Mouse (Mus musculus): ENCODE measurements around the gene Zbtb20. TPM values are rescaled to one million over a fixed set of nuclear protein-coding genes. Genes with fewer than 3 reads are reported as not detected.

Gene Zbtb20
- total RNA-seq, 2 experiments from 2014 or later, result 8.1 to 9.4 TPM

DNA sequence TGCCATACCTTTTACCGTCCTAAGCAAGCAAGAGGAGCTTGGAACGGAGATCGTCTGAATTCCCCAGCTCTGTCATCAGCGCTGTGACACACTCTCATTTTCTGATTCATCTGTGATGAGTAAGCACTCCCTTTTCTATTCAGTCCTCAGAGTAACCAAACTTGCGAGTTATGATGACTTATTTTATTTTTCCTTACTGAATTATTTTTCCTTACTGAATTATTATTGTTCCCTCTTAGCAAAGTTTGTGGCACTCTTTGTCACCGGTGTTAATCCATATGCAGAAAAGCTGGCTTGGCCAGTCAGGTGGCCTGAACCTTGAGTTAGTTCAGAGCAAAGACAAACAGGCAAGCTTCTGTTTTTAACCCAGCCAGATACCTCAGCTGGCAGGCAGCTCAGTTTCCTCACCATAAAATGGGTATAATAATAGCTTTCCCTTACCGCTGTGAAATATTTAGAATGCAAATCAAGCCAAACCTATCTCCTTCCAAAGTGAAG is 583.1 kb downstream of the Zbtb20 start:
- ATAC-seq (replicated peaks; ENCODE audit: low FRiP score, low TSS enrichment, poor library complexity, severe bottlenecking), result no peak

DNA sequence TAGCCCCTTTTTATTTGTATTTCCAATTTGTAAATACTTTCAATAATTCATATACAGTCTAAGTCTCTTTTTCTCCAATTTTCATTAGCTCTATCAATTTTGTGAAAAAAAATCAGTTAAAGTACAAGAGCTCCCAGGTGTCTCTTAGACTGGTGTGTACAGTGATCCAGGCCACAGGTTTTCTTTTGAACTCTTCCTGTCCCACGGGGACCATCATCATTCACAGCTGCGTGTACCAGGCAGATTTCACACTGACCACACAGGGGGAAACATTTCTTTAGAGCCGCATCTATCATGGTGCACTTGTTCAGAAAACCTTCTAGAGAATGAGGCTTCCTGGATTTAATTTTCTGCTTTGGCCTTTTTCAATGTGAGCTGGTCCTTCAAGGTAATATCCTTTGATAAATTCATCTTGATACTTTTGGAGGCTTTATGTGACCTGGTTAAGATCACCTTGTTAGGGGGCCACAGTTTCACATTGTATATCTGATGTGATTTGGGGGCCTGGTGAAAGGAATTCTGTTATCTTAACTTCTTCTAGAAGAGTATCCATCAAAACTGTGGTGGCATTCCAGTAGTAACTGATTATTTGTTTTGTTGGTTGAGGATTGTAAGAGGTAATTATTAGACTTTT is 586.2 kb downstream of the Zbtb20 start:
- no peak for ATAC-seq (replicated peaks; ENCODE audit: low FRiP score, low TSS enrichment, poor library complexity, severe bottlenecking)

DNA sequence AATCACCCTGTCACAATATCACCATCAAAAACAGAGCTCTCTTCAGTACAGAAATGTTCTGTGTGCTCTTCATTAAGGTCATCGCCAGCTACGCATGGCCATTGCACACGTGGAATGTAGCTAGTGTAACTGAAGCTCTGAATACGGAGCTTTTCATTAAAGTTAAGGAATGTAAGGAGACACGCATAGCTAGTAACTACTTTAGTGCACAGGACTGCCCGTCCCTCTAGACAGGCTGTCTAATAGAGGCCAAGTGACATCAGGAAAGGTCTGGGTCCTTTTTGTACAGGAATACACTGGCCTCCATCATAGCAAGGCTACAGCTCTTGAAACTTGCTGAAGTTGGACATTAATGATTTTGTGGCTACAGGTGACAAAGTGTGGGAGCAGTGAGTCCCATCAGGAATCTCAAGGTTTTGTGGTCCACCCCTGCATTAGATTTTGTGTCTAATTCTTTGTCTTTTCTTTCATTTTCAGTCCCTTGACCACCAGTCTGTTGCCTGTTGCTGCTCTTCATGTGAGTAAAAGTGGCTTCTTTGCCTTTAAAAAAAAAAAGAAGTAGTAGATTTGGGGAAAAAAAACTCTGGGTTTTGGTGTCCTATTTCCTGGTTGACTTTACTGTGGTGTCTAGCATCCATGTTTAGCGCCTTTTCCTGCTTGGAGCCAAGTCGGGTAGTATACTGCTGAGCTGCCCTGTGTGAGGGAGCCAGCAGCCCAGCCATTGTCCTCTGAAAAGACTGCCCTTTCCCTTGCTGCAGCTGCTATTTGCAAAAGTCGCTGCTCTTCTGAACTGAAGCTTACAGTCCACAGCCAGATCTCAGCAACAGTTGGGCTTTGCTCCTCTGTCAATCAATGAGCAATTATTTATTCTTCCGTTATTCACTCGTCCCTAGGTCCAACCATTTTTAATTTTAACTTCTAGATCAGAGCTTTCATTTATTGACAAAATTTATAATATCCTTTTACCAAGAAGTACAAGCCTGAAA is 587.1 kb downstream of the Zbtb20 start:
- ATAC-seq (replicated peaks; ENCODE audit: low FRiP score, low TSS enrichment, poor library complexity, severe bottlenecking), result no peak

DNA sequence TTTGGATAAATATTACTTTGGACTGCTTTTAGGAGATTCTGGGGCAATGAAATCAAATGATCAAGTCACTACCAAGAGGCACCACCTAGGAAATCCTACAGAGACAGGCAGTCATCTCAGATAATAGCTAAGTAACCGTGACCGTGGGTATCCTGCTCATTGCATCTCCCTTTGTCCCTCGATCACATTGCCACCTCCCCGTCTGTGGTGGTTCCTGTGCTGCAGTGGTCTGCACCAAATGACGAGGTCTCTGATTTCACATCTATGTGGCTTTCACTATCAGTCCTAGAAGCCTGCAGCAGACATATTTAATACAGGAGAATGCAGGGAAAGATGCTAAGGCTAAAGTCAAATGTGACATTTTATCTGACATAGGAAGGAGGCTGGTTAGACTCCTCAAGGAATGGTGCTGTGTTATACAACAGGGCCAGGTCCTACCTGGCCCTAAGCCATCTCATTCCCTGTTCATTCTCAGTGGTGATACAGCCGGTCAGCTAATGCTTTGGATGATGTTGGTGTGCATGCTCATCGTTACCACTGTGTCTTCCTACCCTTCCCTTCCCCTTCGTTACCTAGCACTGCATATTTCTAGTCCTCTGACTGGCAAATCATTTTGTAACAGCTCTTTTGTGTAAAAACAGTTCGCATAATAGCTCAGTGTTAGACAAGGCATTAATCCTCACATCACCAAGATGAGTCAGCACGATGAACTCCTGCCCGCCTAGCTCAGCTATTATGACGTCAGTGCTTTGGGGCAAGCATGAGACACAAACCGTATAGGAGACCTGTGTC is 588.2 kb downstream of the Zbtb20 start:
- no peak for ATAC-seq (replicated peaks; ENCODE audit: low FRiP score, low TSS enrichment, poor library complexity, severe bottlenecking)

DNA sequence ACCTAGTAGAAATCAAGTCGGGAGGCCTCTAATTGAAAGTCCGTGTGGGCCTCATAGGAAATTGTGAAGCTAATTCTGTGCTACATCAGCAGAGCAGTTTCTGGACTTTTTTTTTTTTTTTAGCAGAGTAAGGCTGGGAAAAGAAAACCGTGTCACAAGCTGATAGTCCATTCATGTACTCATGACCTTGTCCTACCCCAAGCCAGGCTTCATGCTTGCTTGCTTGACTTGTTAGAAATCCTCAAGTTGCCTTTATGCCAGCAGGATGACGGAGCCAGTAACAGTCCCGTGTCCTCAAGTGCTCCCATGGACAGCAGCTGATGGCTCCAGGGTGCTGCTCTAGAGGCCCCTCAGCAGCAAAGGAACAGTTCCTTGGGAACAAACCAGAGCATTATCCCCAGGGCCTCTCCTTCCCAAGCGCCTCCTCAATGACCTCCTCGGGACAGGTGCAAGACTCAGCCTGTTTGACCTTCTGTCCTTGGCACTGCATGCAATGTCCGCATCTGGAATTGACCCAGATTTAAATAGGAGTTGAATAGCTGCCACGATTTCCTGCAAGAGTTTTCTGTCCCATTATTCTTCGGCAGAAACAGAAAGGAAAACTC is 588.9 kb downstream of the Zbtb20 start:
- ATAC-seq (replicated peaks; ENCODE audit: low FRiP score, low TSS enrichment, poor library complexity, severe bottlenecking), result no peak

DNA sequence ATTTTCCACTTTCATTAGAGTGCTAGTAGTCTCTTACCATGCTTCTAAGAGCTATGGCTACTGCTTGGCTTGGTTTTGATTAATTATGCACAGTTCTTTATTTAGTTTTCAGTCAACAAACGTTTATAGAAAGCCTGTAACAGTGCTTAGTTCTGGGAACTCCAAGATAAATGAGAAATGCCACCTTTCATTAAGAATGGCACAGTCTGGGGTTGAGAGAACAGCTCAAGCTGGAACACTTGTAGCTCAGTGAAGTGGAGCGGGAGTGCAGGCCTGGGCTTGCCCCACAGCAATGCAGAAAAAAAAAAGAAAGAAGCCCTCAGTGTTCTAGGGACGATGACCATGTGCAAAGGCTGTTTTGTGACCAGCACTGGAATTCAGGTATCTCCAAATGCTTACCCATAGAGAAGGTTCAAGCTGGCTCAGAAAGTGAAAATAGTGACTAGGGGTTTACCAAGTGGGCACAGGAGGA is 589.7 kb downstream of the Zbtb20 start:
- ATAC-seq (replicated peaks; ENCODE audit: low FRiP score, low TSS enrichment, poor library complexity, severe bottlenecking), result no peak

DNA sequence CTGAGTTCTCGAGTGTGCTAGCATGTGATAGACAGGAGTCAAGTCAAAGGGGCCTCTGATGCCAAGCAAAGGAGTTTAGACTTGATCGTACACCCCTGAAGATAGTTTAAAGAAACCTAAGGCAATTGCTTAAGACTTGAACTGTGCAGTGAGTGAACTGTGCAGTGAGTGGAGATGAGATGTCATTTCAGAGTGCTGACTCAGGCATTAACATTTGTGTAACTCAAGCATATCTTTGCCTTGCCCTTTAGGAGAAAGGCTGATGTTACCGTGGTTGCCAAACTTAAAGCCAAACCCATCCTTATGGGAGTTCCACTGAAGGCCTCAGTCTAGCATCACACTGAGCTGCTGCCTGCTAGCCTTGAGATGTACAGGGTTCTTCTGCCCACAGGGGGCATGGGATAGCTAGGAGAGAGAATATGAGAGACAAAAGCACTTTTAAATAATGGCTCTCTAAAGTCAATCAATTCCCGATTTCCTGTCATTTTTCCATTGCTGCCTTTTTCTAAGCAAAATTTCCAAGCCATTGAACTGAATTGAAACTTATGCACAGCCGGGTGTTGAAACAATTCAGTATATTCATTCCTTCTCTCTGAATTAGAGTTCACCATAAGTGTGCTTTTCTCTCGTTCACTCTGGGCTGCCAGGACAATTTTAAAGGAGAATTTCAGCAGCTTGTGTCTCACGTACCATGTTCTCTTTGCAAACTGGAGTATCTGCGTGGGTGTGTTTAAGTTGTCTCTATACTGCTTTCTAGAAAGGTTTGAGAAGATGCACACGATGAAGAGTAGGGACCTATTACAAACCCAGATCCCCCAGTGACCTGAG is 590.5 kb downstream of the Zbtb20 start:
- no peak for ATAC-seq (replicated peaks; ENCODE audit: low FRiP score, low TSS enrichment, poor library complexity, severe bottlenecking)

DNA sequence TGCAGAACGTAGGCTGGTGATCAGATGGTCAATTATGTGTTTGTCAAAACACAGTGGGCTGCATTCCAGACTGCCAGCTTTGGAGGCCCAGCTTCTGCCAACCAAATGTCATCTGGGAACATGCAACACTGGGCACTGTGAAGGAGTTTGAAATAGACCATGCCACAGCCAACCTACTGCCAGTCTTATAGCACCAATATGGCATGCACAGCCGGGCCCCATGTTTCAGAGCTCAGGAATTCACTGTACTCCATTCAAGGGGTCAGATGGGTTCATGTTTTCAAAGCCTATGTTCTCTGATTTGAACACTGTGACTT is 591.0 kb downstream of the Zbtb20 start:
- no peak for ATAC-seq (replicated peaks; ENCODE audit: low FRiP score, low TSS enrichment, poor library complexity, severe bottlenecking)

DNA sequence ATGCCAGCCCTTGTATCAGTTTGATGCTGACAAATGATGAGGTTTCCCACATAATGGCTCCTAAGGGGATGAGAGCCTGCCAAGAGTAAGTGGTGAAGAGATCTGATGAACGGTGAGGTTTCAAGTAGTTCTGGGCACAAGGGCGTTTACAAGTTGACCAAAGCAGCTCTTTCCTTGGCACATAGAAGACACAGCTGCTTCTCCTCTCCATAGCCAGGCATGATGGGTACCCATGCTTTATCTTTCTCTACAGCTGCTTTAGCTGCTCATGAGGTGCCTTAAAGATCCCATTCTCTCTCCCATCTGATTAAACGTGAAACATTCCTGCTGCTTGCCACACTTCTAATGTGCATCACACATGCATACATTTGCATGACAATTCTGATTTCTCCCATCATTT is 595.4 kb downstream of the Zbtb20 start:
- no peak for ATAC-seq (replicated peaks; ENCODE audit: low FRiP score, low TSS enrichment, poor library complexity, severe bottlenecking)

DNA sequence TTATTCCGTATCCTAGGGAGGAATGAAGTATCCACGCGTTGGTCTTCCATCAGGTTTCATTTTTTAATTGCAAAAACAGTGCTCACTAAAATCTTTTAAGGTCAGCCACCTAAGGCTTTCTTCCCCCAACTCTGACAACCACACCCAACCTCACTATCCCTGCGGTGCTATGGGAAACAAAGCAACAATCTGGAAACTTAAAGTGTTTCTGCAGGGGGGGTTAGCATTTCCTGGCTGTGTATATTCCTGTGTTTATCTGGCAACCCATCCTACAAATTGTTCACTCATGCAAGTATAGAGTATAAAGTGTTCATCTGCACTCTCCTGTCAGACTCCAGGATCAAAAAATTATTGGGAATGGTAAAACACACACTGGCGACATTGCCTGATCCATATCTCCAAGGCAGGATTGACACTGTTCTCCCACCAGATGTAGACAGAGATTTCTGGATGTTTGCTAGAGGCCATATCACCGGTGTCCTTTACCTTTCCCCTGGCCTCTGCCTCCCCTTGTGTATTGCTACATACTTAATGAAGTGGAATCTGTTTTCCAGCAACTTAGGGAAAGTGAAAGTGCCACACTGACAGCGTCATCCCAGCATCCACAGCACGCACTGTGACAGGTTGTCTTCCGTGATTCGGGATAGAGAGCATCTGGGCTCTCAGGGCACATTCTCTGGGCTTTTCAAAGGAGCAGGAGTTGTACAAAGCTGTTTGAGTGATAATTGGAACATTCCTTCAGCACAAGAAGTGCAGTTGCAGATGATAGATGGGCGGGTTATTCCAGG is 599.5 kb downstream of the Zbtb20 start:
- no peak for ATAC-seq (replicated peaks; ENCODE audit: low FRiP score, low TSS enrichment, poor library complexity, severe bottlenecking)

DNA sequence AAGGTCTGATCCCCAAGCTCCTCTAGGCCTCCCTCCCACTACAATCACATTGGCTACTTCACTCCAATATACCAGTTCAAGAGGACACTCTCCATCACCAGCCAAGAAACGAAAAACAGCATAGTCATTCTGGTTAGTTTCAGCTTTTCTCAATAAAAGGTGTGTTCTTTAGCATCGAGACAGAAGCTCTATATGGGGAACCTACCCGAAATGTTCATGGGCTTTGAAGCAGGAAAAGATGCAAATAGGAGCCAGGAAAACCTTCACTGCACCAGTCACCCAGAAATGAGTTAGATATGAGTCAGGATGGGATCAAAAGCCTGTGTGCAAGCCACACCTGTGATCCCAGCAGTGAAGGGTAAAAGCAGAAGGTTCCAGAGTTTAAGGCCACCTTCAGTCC is 601.2 kb downstream of the Zbtb20 start:
- ATAC-seq (replicated peaks; ENCODE audit: low FRiP score, low TSS enrichment, poor library complexity, severe bottlenecking), result no peak

DNA sequence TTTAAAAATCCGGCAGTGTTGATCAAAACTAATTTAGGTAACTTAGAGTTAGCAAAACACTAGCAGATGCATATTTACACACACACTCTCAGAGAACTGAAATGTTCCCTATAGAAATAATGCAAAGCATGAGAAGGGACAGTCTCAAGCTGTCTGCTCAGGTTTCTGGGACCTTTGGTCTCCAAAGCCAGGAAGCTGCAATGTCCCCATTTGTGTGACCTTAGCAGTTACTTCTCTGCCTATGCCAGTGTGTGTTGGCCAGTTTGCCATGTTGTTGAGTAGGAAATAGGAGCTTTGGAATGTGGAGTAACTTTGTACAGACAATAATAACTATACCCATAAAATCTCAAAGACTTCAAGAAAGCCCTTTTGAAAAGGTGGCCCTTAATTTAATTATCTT is 602.7 kb downstream of the Zbtb20 start:
- ATAC-seq (replicated peaks; ENCODE audit: low FRiP score, low TSS enrichment, poor library complexity, severe bottlenecking), result no peak

DNA sequence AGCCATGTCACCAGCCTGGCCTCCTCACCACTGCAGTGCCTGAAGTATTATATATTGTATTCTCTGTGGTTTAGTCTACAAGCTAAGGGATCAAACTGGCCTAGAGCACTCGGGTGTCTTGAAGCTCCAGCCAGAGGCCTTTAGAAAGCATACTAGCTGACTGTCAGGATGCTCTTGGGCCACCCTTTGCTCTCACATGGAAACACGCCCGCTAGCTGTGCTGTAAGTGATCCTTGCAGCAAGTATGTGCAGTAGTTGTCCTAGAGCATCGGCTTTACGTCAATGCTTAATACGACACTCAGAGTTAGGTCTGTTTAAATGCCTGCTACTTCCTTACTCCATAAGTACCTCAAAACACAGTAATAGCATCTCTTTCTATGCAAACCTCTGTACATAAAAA is 604.9 kb downstream of the Zbtb20 start:
- no peak for ATAC-seq (replicated peaks; ENCODE audit: low FRiP score, low TSS enrichment, poor library complexity, severe bottlenecking)

DNA sequence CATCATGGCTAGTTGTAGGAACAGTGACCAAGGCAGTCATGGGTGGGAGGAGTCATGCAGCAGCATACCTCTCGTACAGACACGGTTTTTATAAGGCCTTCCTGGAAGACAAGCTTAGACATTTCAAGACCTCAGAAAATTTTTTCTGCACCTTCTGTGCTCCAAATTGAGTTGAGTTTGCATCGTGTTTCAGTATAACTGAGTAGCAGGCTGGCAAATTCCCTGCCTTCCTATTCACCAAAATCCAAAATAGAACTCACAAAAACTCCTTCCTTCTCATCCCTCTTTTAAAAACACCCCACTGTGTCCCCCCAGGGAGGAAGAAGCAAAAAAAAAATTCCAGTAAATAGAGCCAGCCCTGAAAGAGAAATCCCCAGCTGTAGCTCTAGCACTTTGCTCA is 606.4 kb downstream of the Zbtb20 start:
- ATAC-seq (replicated peaks; ENCODE audit: low FRiP score, low TSS enrichment, poor library complexity, severe bottlenecking), result no peak

DNA sequence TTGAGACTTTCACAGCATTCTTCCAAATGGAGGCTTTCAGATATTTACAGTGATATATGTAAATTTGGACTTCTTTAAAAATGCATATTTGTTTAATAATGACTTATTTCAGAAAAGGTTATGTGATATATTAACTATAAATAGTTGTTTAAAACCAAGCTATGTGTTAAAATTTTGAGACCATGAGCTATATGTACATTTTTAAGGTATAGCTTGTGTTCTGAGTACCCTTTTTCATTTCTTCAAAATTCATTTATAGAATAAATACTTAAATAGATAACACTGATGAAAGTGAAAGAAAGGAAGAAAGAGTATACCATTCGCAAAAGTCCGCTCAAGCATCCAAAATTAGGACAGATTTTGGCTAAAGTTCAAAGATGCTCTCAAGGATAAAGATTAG is 607.1 kb downstream of the Zbtb20 start:
- no peak for ATAC-seq (replicated peaks; ENCODE audit: low FRiP score, low TSS enrichment, poor library complexity, severe bottlenecking)

DNA sequence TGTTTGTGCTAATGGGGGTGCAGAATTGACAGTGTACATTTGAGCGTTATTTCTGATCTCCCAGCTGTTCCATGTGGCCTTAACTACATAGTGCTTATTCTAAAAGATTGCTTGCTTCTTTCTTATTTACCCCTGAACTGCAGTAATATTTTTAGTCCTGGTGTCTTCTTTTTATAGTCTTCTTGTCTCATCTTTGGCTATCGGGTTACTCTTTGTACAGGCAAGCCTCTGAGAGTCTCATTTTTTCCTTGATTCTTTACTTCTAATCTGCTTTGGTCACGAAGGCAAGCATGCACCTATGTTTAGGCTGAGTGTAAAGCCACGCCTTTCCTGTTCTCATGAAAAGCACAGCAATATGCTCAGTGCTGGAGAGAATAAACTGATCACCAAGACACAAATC is 608.7 kb downstream of the Zbtb20 start:
- no peak for ATAC-seq (replicated peaks; ENCODE audit: low FRiP score, low TSS enrichment, poor library complexity, severe bottlenecking)

DNA sequence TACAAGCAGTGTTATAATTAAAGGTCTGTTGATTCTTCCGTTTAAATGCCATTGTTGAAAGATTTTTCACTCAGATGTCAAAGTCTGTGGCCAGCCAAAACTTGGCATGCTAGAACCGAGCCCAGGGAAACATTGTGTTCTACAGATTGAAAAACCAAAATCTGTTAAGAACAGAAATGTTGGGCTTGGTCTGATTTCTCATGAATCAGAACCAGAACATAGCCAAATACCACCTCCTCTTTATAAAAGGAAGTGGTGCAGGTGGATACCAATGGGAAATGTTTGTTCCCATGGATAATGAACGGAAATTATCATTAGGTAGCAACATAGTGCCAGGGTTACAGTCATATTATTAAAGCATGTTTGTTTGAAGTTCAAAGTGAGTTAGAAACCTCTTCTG is 613.7 kb downstream of the Zbtb20 start:
- ATAC-seq (replicated peaks; ENCODE audit: low FRiP score, low TSS enrichment, poor library complexity, severe bottlenecking), result no peak

DNA sequence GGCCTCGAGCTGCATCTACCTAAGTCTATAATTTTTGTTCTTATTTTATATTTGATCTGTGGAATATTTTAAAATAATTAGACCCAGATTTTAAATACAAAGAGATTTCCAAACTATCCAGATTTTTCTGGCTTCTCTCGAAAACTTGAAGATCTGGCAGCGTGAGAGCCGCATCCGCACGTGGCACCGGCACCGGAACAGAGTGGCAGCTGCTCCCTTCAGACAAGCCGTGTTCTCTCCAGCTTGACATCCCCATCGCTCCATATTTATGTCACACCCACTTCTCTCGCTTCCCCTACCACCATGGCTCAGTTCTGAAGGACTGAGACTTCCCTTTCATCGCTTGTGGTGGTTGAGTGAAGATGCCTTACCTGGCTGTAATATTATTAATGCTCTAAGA is 614.3 kb downstream of the Zbtb20 start:
- ATAC-seq (replicated peaks; ENCODE audit: low FRiP score, low TSS enrichment, poor library complexity, severe bottlenecking), result no peak
